Mouse (Mus musculus): ENCODE results near the gene Tspear.

The Tspear gene

DNA sequence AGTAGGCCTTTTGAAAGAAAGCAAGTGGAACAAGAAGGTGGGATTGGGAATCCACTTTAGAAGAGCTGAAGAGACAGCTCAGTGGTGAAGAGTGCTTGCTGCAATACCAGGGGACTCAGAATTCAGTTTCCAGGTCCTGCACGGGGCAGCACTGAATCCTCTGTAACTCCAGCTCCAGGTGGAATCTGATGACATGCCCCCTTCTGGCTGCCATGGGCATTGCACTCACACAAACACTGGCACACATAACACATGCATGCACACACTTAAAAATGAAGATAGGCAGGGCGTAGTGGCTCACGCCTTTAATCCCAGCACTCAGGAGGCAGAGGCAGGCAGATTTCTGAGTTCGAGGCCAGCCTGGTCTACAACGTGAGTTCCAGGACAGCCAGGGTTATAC, 196.2 kb downstream of the Tspear start:
- no peak for DNase-seq

DNA sequence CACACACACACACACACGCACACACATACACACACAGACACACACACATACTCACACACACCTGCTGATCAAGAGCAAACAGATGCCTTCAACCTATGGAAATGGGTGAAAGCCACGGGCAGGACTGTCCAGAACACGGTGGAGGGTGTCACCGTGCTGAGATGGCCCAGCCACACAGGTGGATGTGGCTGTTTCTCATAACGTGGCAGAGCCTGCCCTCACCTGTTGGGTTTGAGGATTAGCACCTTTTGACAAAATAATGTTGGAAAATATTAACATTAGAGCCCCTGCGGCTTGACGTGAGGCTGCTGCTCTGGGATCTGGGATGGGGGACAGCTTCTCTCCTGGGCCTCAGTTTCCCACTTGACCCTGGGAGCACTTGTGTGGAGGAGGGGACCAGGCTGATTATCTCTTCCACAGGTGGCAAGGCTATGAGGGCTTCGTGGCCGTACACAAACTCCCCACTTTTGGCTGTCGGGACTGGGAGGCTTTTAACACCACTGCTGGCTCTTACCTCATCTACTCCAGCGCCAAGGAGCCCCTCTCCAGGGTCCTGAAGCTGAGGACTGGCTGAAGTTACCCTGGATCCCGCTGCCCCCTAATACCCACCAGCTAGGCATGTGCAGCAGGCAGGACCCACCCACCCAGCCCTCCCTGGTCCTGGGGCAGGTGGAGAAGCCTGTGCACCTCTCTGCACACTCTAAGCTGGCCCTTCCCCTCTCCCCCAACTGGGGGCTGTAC, 199.8 kb downstream of the Tspear start:
- no peak for DNase-seq

DNA sequence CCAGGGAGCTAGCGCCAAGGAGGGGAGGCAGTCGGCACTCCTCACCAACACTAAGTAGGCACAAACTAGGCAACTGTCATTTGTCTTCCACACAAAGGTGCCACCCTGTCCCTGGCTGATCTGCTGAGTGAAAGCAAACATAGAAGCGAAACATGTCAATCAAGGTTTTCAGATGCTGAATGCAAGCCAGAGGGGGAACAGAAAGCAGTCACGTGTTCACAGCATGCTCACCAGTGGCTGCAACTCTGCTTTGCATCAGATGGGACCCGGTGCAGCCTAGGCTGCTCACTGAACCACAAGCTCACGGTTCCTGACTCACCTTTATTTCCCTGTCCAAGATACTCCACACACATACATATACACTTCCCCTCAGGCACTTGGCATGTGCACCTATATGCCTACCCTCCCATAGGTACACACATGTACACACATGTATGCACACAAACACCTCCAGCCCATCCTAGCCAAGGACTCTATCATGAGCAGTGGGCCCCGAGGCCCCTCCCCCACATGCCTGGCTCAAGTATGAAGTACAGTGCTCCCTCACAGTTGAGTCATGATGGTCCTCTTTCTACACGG, 204.7 kb downstream of the Tspear start:
- no peak for DNase-seq

DNA sequence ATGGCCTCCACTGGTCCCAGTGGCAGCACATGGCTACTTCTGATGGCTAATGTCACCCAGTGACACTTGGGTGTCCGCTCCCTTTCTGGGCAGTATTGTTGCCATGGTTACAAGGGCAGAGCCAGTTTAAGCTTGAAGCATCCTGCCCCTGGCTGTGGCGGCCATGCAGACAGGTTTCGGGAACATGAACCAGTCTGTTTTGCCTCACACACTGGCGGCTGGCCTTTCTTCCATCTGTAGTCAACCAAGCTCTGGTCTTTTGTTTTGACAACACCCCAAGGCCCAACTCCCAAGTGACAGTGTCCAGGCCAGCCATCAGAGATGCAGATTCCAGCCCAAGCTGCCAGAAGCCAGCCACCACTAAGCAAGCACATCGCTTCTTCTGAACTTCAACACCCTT, 209.2 kb downstream of the Tspear start:
- DNase-seq = no peak

DNA sequence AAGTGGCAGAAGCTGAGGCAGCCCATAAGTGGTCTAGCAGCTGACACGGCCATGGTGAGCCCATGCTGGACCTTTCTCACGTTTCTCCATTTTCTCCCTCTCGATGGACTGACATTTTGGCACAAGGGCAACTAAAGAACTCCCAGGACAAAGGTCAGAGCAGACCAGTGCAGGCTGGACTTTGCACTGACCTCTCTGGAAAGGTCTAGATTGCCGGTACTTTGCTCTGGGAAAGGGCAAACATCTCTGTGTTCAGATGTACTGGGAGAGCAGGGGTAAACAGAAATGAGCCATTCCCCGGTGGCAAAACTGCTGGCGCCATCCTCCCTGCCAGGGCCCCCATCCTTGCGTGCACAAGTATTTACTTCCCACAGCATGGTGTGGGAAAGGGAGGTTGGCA, 213.8 kb downstream of the Tspear start:
- DNase-seq = no peak

DNA sequence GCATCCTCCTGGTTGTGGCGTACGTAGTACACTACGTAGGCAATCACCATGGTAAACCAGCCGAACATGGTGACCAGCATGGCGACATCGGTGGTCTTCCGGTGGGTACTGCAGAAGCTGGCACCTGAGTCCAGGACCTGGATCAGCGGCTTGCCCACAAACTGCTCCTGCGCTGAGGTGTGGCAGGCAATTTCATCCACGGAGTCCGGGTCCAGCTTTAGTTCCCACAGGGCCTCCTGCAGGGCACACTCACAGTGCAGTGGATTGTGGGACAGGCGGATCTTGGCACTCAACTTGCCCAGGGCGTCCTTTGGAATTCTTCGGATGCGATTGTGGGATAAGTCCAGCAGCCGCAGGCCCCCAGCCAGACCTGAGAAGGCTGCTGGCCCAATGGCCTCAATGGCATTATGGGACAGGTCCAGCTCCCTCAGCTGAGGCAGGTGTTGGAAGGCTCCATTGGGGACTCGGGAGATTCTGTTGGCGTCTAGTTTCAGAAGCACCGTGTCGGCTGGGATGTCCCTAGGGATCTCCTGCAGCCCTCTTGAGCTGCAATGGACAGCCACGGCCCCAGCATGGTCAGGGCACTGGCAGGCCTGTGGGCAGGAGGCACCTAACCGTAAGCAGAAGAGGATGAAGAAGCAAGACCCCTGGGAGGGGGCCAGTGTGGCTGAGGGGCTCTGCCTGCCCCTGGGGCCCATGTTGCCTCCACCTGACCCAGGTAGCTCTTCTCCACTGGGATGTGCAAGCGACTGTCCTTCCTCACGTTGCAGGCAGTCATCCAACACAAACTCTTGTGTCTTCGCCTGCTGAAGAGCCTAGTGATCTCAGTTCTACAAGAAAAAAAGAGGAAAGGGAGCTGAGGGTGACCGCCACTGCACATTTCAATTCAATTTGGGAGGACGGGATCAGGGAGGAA, 214.8 kb downstream of the Tspear start:
- DNase-seq = no peak

DNA sequence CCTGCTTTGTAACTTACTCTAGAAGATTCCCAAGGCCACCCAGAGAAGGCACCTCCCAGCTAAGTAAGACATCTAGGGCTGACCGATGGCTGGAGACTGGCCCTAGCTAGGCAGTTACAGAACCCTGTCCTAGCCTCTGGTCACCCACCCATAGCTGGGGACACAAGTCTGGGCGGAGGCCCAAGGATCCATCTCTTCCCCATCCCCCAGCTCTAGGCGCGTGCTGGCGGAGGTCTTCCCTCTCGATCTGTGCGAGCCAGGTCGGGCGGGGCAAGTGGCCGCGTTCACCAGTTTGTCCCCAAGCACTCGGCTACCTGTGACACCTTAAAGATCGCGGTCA, 215.5 kb downstream of the Tspear start:
- peak; percentile 30 for DNase-seq

DNA sequence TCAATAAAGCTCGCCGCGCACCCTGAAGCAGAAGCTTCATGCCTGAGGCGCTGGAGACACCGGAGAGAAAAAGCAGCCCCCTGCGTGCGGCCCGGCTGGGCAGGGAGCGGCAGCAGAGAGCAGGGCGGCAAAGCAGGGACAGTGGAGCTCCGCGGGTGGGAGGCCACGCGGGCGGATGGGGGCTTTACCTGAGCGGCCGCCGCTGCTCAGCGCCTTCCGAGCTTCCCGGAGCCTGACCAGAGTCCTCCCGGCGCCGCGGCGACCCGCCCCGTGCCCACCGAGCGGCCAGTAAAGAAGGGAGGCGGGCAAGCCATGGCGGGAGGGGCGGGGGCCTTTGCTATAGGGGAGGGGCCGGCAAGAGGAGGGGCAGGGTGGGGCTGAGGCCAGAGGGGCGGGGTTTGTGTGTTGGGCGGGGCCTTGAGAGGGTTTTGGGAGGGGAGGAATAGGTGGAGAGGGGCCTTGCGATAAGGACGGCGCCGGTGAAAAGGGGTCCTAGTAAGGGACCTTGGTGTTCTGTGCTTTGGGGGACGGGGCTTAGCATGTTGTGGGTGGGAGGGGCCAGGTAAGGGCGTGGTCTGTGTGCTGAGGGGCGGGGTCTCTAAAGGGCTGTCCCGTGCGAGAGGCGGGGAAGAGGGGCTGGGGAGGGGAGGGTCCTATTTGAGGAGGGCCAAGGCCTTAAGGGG, 216.0 kb downstream of the Tspear start, which contains the start of gene Lrrc3:
Lrrc3 (minus strand) TSS at position 326 of the 683 bp plus-strand sequence.
- DNase-seq = peak; percentile 42

DNA sequence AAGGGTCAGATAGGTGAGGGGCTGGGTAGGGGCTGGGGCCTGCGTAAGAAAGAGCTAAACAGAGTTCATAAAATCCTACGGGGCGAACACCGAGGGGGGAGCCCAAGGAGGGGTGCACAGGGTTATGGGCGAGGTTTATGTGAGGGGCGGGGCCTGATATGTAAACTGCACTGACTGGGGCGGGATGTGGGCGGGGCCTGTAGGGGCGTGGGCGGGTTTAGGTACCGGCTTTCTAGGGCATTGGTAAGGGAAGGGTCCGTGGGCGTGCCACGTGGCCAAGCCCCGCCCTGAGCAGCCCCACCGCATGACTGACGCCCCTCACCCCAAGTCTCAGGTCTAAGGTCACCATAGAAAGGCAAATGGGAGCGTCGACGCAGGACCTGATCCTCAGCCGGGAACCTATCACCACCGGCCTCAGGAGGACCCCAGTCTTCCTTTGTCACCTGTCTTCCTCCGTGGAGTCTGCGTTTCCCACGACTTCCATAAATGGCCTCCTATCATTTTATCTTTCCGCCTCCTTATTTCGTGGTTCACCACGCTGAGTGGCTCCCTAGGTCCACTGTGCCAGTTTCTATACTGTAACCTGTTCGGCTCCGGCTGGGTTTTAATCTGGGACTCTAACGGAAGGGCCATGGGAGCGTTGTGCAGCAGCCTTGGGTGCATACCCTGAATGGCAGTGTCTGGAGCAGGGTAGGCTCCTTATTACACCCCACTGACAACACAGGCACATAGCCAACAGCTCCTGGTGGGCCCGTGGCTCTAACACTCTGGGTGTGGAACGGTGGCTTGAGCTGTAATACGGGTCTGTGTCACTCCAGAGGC, 216.7 kb downstream of the Tspear start:
- DNase-seq = peak; percentile 73

DNA sequence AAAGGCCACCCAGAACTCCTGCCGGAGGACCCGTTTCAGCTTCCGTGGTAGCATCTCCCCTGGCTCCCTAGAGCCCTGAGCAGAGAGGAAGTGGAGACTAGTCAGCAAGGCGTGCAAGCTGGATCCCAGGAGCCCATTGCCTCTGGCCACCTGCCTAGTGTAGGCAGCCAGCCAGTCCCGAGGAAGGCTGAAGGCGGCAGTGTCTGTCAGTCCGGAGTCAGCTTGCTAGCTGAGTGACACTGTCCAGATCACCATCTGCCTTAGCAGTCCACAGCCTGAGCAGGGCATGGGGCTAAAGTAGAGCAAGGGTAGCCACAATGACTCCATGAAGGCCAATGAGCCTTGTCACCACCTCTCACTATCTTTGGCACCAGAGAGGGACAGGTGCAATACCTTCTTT, 226.2 kb downstream of the Tspear start:
- no peak for DNase-seq

DNA sequence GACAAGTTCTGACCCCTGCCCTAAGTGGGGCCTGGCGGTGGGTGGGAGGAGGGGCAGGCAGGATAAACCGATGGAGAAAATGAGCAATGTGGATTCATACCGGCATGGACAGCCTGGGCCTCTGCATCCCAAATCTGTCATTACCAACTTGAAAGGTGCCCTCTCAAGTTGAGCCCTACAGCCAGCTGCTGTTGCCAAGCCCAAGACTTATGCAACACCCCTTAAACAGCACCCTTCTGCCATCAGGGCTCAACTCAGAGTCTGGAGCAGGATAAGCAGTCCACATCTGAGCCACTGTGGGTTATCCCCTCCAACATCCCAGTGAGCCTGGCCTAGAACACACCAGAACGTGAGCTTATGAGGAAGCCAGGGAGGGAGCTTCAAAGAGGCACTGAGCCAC, 226.9 kb downstream of the Tspear start:
- no peak for DNase-seq

DNA sequence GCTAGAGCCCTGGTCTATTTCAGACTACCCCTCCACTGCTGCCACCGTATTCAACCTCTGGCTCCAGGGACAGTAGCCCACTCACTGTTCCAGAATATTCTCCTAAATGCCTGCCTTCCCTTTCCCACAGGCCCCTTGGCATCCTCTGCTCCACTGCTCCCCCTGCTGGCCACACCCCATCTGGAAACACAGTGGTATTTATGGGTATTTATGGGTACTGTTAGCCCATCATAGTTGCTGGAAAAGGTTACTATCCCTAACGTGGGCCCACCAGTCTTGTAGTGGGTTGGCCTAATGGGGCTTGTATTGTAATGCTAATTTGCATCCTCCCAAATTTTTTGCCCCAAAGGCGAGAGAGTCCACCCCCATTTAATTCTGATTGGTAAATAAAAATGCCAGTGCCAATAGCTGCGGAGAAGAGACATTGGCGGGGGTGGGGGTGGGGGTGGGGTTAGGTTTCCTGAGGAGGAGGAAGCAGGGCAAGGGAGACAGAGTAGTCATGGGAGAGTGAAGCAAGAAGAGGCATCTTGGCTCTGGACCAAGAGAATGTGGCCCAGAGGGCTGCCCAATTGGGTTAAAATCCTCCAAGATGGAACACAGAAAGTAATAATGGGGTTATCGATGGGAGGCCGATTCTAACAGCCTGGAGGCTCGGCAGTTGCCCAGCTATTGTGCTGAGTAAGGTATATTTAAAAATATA, 230.4 kb downstream of the Tspear start:
- DNase-seq = peak; percentile 18

DNA sequence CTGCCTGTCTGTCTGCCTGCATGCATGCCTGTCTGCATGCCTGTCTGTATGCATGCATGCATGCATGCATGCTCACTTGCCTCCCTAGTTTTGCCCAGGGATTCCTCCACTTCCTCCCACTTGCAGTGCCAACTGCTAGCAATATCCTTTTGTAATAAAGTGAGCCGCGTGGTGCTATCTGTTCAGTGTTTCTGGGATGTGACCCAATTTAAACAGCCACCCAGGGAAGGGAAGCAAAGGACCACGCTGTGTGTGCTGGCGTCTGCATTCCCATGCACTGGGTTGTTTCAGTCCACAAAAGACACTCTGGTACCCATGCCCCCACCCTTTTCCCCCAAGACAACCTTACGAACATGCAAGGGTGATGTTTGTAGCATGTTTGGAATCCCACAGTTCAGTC, 234.6 kb downstream of the Tspear start:
- DNase-seq = peak; percentile 58

DNA sequence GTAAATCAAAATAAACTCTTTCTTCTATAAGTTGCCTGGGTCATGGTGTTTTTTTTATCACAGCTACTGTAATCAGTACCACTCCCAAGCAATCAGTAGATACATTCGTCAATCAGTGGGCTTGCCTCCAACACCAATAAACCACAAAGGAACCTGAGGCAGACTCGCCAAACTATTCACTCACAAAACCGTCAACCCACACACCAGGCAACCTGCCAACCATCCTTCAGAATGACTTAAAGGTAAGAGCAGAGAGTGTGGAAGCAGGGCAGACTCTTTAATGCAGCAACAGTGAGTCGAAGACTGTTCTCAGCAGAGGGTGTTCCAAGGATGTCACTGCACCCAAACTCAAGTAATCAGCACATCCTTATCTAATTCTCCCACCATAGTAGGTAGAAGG, 236.3 kb downstream of the Tspear start:
- peak; percentile 53 for DNase-seq

DNA sequence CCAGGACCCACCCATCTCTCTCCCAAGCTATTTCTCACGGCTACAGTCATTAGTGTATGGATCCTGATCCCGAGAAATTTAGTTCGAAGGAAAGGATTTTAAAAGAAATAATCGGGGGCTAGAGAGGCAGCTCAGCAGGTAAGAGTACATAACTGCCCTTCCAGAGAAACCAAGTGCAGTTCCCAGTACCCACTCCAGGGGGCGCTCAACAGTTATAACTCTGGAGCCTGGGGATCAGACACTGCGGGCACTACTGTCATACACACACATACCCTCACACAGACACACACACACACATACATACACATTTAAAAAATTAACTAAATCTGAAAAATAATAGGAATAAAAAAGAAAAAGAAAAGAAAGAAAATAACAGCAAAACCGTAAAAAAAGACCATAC, 239.8 kb downstream of the Tspear start:
- peak; percentile 40 for DNase-seq

DNA sequence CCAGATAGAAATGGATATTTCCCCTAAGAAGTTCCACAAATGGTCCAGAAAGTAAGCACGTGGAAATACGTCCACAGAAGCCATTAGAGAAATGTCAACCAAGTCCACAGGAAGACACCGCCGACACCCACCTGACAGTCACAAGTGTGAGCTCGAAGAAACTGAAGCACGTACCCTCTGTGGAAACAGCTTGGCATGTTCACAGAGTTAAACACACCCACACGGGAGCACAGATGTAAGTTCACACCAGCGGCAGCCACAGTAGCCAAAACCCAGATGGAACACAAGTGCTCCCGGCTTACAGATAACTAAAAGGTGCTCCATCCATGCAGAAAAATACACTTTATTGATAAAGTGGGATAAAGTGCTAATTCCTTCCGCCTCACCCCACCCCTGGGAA, 241.0 kb downstream of the Tspear start:
- DNase-seq = peak; percentile 14
